Mouse (Mus musculus) cerebellum, postnatal 10 days (tissue): ENCODE results near the gene Homer2.
A peak's percentile ranks its signal among the peaks of the same experiment; 100 is the strongest.

Experiments used
- DNase-seq, 2 experiments: peaks; one replicate each; pipeline ENCODE4 v3.0.0; 2021; ENCODE audit warnings: mixed read lengths in 2 of 2

Gene Homer2

DNA sequence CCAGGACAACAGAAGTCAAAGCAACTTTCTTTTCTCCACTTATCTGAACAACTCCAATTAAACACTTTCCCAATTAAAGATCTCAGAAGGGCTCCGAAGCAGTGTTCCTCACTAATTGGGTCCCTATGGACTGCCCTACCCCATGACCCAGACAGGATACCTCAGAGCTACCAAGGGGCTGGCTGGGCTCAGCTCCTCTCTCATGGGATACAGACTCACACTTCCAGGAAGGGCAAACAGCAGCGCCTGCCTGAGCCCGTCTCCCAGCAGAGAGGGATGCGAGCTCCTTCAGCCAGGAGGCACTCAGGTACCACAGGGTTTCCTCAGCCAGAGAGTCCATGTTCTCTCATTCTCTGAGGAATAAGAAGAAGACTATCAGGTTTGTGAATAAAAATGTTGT lies 9.4 kb downstream of the Homer2 start:
- DNase-seq = no peak

DNA sequence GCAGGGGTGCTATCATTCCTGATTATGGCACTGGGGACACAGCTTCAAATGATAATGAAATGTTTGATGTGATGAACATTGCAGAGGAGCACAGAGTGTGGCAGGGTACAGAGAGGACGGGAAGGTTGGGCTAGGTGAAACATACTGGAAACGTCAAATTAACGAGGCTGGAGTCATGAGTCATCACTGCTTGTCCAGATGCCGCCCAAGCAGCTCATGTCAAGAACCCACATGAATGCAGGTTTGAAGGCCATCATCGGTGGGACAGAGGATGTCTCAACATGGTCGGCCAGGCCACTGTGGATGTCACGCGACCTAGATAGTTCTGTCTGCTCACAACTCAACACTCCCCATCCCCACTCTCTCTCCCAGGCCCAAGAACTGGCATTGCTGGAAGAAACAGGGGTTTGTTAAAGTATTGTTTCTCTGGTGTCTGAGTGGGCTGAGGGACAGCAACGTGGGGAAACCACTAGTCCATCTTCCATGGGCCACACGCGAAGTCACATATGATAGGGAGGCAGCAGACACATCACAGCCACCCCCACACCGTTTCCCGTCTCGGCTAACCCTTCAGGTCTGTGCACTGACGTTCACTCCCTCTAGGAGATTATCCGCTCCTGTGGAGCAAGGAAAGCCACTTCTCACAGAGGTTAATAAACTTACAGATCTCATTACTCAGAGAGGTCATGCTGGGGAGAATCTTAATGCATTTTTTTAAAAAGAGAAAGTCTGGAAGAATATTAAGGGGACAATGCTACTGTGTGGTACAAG lies 11.4 kb downstream of the Homer2 start:
- no peak for DNase-seq

DNA sequence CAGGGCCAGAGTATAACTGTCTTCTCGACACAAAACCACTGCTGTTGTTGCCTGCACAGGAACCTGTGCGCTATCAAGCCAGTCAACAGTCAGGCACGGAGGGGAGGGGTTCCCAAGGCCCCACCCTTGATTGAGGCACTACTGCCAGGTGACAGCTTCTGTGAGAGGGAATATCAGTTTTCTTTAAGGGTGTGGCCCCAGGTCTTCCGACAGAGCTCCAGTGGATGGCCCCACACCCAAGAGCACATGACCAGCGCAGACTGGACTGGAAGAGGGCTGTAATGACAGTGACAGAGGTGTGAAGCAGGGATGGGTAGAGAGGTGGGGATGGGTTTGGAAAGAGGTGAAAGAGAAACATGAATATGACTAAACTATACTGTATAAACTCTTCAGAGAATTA lies 16.3 kb downstream of the Homer2 start:
- no peak for DNase-seq

DNA sequence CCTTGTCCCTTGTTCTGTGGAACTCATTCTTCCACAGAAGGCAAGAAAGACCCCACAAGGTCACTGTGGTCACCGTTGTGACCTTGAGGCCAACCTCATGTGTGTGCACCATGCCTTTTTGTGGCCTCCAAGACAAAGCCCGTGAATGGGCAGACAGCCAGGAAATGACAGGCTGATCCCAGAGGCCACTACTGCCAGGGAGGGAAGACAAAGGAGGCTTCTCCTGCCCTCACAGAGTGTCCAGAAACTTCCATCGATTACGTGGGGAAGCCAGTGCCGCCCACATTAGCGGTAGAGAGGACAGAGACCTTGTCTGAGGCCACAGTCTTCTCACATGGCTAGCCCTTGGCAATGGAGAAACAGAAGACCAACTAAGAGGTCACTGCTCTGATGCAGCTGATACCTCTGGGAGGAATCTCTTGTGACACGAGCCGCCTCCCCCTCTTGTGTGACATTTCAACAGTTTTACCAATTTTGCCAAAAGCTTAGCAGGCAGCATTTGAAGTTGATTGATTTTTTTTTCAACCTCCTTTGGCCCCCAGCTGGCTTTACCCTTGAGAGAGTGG lies 18.1 kb downstream of the Homer2 start:
- peak; percentile 63 to 71 for DNase-seq

DNA sequence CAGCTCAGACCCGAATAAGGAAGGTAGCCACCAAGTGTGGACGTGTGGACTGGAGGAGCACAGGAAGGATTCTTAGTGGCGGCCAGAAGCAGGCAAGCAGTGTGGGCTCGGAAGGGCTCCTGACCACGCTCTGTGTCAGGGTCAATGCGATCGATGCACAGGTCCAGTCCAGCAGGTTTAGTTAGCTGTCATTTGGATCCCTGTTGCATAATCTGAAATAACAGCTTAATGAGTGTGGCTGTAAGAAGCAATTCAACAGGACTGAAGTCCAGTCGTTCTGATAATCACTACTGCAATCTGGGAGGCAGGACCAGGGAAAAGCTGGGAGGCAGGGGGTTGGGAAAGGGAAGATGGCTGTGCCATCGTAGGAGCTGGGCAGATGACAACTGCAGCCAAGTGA lies 18.9 kb downstream of the Homer2 start:
- no peak for DNase-seq

DNA sequence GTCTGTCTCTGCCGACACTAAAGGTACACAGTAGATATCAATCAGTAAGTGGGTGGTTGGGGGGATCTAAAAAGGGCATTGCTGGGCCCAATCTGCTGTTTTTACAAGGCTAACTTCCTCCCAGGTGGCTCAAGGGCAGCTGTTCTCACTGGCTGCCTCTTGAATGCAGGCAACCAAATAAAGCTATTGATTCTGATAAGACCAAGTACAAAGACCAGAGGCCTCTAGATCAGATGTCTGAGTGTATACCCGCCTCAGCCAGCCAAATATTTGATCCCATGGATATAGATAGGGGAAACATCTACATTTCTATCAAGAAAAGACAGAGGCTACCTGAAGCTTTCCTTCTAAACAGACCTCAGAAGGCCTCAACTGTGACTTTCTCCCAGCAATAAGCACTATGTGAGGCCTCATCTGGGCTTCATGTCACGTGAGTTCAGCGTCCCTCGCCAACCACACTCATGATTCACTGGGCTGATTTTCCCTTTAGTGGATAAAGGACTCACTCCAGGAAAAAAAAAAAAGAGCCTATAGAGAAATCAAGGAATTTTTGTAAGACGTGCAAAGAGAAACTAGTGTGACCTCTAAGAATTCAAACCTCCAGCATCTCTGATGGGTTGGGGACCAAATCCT lies 19.5 kb downstream of the Homer2 start:
- DNase-seq = no peak

DNA sequence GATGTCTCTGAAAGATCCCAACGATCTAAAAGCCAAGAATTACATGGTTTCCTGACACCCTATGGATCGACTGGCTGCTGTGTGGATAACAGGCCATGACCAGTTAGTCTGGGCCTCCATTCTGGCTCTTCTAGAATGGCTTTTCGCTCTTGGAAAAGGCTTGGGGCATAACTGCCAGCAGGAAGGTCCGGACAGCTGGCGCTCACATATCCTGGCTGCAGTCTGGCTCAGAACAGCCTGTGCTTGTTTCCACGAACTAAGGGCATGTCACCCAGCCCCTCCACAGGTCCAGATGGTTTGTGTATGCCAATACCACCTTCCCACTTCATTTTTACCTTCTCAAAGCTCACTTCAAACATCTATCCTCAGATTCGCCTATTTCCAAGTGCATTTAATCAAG lies 22.0 kb downstream of the Homer2 start:
- peak; percentile 87 to 89 for DNase-seq

DNA sequence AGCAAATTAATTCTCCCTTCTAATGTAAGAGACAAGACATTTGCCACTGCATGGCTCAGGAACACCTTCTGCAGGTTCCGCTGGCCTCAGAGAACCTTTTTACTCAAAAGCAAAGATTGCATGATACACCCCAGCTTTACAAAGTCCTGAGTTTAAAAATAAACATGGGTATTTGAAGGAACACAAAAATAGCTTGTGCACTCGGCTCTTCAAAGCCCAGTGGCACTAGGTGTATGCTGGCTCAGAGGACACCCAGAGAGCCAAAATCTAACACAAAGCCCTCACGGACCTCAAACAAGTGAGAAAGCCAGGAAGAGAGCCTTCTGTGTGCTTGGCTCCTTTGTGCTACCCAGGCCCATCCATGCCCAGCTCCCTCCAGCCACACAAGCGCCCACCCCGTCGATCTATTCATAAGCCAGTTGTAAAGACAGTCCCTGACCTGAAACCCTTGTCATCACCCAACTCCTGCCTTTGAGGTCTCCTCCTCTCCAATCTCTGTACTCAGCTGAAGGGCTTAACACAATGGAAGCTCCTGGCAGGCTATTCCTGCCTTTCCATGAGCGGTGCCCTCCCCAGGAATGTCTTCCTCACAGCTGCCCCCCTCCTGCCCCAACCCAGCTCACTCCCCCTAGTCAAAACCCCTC lies 23.4 kb downstream of the Homer2 start:
- DNase-seq = no peak

DNA sequence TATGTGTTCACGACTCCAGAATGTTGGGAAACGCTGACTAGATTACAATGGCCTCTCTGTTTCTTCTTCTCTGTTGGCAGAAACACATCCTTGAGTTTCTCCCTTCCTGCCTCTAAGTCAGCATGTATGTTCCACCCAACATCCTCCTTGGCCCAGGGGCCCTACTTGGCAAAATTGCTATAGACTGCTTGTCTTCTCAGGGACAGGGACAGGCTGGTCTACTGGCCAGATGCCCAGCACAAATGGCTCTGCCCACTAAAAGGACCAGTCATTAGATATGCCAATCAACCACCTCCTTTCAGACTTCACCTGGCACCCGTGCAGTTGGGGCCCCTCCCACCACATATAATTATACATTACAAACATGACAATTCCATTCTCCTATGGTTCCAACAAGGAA lies 25.9 kb downstream of the Homer2 start:
- DNase-seq = peak; percentile 83 to 88

DNA sequence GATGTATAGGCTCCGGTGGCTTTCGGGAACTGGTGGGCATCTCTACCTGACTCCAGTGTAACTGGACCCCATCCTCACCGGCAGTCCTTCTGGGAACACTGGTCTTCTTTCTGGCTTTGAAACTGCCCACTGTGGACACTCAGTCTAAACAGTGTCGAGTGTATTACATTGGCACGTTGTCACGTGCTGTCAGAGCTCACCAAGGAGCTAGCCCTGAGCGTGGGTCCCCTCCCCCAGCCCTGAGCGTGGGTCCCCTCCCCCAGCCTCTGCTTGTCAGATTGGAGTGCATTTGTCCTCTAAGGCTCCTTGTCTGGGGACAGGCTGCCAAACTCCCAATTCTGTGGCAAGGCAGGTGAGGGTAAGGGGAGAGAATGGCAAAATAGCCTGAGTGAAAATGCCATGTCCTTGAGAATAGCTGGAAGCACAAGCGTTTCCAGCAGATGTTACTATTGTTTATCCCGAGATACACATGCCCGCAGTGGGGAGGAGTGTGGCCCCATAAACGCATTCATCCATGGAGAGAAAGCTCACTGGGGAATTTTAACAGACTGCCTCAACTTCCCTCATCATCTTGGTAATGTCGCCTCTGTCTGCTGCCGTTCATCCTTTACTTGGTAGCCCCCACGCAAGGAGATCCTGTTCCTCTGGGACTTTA lies 33.8 kb downstream of the Homer2 start:
- DNase-seq = peak in 1 of 2 experiments; percentile 54

DNA sequence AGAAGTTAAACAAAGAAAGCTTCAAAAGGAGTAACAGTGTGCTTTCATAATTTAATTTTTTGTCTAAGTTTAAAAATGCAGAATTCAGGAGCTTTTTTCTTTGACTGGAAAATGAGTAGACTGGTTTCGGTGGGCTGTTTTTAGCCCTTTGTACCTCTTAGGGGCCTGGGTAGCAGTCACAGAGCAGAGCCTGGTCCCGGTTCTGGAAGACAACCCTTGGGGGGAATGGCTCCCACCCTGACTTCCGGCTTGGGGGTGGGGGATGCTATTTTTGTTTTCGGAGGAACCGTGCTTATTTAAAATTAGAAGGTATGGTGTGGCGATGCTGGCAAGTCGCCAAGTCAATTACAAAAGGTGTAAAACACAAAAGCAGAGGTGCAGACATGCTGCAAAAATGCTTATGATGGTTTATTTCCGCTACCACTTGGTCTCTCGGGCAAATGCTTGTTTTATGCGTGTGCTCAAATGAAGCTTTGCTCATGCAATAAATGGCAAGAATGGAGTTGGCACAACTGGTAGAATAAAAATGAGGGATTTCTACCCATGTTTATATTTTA lies 34.5 kb downstream of the Homer2 start:
- DNase-seq = peak; percentile 57 to 60

DNA sequence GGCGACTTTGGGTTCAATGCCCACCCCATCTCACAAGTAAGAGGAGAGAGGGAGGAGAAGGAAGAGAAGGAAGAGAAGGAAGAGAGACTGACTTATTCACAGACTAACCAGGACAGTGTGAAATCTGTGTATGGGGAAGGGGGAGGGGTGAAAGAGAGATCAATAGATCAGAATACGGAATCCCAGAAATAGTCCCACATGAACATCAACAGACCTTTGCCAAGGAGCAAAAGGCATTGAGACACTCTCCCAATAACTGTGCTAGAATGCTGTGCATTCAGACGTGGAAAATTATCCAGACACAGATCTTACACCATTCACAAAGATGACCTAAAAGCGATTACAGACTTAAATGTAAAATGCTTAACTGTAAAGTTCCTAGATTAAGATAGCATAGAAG lies 40.2 kb downstream of the Homer2 start:
- no peak for DNase-seq

DNA sequence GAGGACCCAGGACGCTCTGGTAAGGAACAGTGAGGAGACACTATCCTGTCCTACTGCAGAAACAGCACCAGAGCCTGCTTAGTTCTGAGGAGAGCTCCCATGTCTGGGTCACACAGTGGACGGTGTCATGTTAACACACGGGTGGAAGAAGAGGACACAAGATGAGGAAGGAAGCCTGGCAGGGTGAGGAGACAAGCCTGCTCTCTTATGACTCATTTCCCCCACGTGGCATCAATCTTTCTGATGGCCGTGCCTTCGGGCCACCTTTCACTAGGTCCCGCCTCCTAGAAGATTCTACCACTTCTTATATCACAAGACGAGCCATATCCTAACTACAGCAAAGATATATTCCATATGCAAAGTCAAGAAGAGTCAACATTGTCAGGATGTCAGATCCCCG lies 40.7 kb downstream of the Homer2 start:
- no peak for DNase-seq

DNA sequence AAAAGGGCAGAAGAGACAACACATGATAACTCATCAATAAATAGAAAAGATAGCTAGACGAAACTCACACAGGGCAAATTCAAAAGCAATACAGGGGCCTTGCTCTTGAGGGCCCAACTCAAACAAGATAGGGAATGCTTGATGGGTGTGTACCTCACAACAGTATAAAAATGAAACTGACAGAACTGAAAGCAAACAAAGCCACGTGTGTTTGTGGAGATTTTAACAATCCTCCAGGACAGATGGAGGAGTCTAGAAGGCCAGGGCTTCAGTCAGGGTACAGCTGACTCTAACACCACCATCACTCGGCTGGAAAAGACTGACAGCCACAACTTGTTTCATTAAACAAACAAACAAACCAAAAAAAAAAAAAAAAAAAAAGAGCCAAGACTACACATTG lies 44.3 kb downstream of the Homer2 start:
- no peak for DNase-seq

DNA sequence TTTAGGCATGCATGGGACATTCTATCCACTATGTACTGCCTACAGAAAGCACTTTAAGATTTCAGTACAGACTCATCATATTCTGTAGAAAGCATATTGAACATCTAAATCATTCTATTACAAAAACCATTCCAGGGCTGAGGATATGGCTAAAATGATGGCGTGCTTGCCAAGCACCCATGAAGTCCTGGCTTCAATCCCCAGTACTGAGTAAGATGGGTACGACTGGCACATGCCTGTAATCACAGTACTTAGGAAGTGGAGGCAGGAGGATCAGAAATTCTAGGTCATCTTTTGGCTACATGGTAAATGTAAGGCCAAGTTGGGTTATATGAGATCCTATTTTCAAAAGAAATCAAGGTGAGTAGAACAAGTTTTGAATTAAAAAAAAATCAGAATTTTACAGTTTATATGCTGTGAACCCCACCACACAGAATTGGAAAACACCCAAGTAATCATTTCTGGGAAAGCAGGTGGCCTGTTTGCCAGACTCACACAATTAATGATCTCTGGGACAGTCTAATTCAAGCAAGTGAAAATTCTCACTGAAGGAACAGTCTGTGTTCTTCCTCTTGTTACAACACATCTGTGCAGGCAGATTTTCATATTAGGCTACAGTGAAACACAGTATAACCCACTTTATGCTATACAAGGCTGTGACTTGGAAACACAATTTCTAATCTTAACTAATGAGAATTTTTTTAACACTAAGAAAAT lies 49.5 kb downstream of the Homer2 start:
- DNase-seq = peak; percentile 86 to 90

DNA sequence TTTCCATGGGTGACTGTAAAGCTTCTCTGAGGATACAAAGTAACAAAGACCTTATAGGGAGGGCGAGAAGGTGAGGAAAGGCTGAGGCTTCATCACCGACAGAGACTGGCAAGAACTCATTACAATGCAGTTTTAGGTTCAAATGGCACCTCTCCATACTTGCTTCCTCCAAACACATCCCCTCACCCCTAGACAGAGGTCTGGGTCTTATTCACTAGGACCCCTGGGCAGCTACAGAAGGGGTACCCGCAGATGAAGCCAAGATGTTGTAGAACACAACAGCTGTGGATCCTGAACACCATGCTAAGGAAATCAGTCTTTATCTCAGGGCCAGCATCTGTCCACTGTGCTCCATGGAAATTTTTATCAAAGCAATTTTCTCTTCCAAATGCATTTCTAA lies 50.3 kb downstream of the Homer2 start:
- peak; percentile 52 to 54 for DNase-seq

DNA sequence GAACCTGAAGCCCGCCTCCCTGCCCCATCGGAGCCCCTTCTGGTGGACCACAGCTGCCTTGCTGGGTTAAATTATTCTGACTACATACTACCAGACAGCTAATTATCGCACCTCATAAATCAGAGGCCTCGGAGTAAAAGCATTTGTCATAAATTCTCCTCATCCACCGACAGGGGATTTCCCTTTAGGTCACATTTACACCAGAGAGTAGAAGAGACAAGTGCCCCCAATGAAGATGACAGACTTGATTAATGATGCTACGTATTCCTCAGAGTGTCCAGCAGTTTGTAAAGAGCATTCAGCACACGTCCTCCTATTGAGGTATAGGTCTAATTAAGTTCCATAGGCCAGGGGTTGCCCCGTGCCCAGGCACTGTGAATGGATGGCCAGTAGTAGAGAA lies 50.7 kb downstream of the Homer2 start:
- no peak for DNase-seq

DNA sequence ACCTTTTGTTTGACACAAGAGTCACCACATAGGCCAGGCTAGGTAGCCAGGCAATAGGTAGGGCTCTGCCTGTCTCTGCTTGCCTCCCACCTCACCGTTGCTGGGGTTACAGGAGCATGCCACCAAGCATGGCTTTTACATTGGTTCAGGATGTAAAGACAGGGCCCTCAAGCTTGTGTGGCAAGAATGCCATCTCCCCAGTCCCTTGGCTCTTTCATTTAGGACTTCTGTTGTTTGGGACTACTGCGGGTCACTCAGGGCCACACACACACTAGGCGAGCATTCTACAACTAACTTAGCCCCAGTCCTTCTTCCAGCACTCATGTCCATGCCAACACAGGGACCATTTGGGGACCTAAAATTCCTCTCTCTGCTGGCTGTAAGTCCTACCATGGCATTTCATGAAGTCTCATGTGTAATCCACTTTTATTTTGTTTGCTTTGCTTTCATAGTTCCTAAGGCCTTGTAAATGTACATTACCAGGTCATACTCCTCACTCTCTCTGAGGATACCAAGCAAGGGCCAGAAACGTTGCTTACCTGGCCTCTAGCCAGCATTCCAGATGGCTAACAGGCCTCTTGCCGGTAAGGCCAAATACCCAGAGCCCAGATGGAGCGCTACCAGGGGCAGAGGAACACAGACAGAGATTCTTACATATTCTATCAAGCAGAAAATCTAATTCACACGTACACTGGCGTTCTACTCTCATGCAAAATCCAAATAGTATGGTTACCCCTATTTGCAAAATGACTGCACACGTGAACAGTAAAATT lies 52.2 kb downstream of the Homer2 start:
- DNase-seq = peak; percentile 99

DNA sequence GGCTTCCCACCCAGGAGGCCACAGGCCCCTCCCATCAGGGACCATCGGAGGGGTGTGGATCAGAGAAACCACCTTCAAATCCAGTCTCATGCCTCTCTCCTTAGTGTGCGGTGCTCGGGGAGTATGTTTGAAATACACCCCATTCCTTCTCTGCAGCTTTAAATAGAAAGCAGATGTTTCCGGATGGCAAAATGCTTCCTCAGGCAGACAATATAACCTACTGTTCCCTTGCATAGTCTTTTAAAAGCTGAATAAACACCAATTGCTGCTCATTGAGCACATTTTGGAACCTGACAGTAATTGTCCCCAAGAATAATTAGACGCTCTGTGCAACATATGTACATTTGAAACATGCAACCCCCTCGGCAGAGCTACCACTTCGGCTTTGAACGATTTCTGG lies 53.3 kb downstream of the Homer2 start:
- DNase-seq = no peak

DNA sequence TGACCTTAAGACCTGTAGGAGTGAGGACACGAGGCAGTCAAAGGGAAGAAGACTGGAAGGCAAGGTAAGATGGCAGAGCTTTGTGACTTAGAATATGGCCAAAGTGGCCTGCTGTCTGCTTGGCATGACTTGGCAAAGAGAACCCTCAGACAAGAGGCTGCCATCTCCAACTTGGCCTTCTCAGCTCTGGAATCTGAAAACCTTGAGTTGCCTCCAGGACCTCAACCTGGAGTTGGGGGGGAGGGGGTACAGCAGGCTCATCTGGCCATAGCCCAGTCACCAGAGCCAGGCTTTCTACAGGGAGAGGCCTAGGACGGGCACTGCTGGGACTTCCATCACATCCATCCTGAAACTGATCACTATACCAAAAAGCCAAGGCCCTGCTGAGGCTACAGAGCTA lies 55.0 kb downstream of the Homer2 start:
- DNase-seq = peak; percentile 76 to 85

DNA sequence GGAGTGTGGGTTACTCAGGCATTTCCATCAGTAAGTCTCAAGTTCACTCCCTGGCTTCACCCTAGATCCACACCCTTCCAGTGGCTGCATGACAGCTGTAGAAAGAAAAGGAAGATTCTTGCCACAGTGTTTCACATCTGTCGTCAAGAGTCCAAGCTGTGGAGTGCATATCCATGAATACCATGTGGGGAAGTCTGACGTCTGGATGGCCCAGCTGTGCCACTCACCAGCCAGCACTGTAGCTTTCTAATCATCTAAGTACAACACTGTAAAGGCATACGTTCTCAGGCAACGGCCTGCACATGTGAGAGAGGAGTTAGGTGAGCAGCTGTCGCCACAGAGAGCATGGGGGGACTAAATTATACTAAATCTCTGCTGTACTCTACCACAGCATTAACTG lies 56.0 kb downstream of the Homer2 start:
- DNase-seq = no peak

DNA sequence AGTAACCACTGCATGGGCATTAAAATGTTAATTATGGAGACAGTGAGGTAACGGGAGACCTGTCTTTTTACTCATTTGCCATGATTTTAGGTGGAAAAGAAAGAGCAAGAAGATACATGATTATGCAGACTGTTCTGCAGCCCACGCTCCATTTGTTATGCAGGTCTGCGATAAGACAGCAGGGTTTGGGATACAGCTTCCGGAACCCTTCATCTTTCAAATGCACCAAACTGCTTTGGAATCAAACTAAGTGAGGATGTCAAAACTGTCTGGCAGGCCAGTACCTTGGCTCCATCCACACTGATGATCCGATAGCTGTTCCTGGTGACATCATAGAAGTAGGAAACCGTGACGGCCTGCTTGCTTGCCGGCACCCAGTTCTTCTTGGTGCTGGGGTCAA lies 58.1 kb downstream of the Homer2 start:
- no peak for DNase-seq
